Comparison of ENCODE assay signal across 20 mouse cellular contexts in genomic region chr13:44441061-44441460, GRCm38 (mm10).
DNase-seq lines count a peak whose midpoint lies in the region; ATAC-seq and TF ChIP-seq lines count a peak whose summit lies in the region.
"Had no signal": no experiment of that assay in that cellular context is flagged by ENCODE, and none has a peak within 500 bp of the region (broad histone marks: within the 10 kb centered on the region; RNA-seq: fewer than 3 reads in every experiment).

No protein-coding gene starts in this region.

- no peaks in the 10 kb centered on the region for H3K79me2 ChIP-seq in CH12.LX (replicated peaks; ENCODE audit: control insufficient read depth, extremely low read depth, insufficient read depth, poor library complexity, severe bottlenecking)

- no peak for TF ChIP-seq EP300 in CH12.LX (IDR thresholded peaks at IDR 0.05; ENCODE audit: low read length)
- TF ChIP-seq EP300 in stomach, postnatal 0 days (optimal IDR thresholded peaks at IDR 0.05): no peak

- in situ Hi-C loops in CH12.LX (cut with MboI; ENCODE audit: low pct_ligation_motif_present, low pct_unique_long_range_greater_than_20kb, low sequenced_read_pairs): no loop called here

- 73% methylated on average over 3 of the region's 3 CpGs for WGBS in kidney, adult 2 months
- 91% methylated on average over 3 of the region's 3 CpGs for WGBS in kidney, embryonic 14.5 days
- WGBS in stomach, postnatal 0 days: 83% methylated on average over 3 of the region's 3 CpGs

- peaks cover 2% of the 10 kb centered on the region; the same call in 1 of the 2 replicates for H3K4me1 ChIP-seq in kidney, adult 2 months (ENCODE audit: control insufficient read depth, insufficient read depth, low read length)
- H3K4me1 ChIP-seq in kidney, embryonic 14.5 days (ENCODE audit: control insufficient read depth, insufficient read depth, low read length): no peaks in the 10 kb centered on the region
- H3K4me1 ChIP-seq in CH12.LX (ENCODE audit: control insufficient read depth in 1 of 2, insufficient read depth in 2 of 2): peaks cover 14 to 28% of the 10 kb centered on the region in 2 experiments
- no peaks in the 10 kb centered on the region for H3K4me1 ChIP-seq in stomach, postnatal 0 days (replicated peaks; ENCODE audit: control insufficient read depth, insufficient read depth)
- H3K4me1 ChIP-seq: embryonic facial prominence, embryonic 10.5 days; embryonic facial prominence, embryonic 12.5 days; forebrain, embryonic 13.5 days; forebrain, embryonic 15.5 days had no signal

- intact Hi-C loops in gastrocnemius, adult 2 months (cut with DNase I): no loop called here

- no peak for TF ChIP-seq RAD21 in CH12.LX (IDR thresholded peaks at IDR 0.05; ENCODE audit: low read depth, low read length)

- H3K27me3 ChIP-seq in kidney, adult 2 months (replicated peaks; ENCODE audit: control insufficient read depth, insufficient read depth, low read length): no peaks in the 10 kb centered on the region
- no peaks in the 10 kb centered on the region for H3K27me3 ChIP-seq in kidney, embryonic 14.5 days (ENCODE audit: control insufficient read depth, insufficient read depth, low read length)
- no peaks in the 10 kb centered on the region for H3K27me3 ChIP-seq in CH12.LX (replicated peaks)
- no peaks in the 10 kb centered on the region for H3K27me3 ChIP-seq in stomach, postnatal 0 days (ENCODE audit: control insufficient read depth, insufficient read depth, low read length)
- H3K27me3 ChIP-seq: embryonic facial prominence, embryonic 12.5 days; forebrain, embryonic 13.5 days; forebrain, embryonic 15.5 days had no signal

- TF ChIP-seq CTCF in gastrocnemius, adult 2 months (IDR thresholded peaks at IDR 0.05): 0 out of 2 replicates have a peak, but pooled peaks have one; percentile 1
- no peak for TF ChIP-seq CTCF in kidney, adult 2 months (conservative IDR thresholded peaks at IDR 0.05; ENCODE audit: insufficient read depth, insufficient read length, low read depth, low read length)
- TF ChIP-seq CTCF in CH12.LX (conservative IDR thresholded peaks at IDR 0.05 in 1 of 2, IDR thresholded peaks at IDR 0.05 in 1 of 2; ENCODE audit: low read depth in 2 of 2, low read length in 2 of 2): no peak
- no peak for TF ChIP-seq CTCF in stomach, postnatal 0 days (IDR thresholded peaks at IDR 0.05; ENCODE audit: low read depth)

- no peak overlapping the region for H3K4me2 ChIP-seq in kidney, embryonic 14.5 days (replicated peaks; ENCODE audit: low read depth, low read length)
- peak overlapping the region; percentile 57; the same call in 1 of the 2 replicates for H3K4me2 ChIP-seq in CH12.LX (ENCODE audit: insufficient read depth, low read depth, poor library complexity, severe bottlenecking)
- H3K4me2 ChIP-seq in stomach, postnatal 0 days (replicated peaks; ENCODE audit: low read depth): no peak overlapping the region
- H3K4me2 ChIP-seq: embryonic facial prominence, embryonic 12.5 days; forebrain, embryonic 13.5 days; forebrain, embryonic 15.5 days had no signal

- no peak overlapping the region for H3K27ac ChIP-seq in gastrocnemius, adult 2 months
- H3K27ac ChIP-seq in kidney, adult 2 months (ENCODE audit: insufficient read depth, low read depth, low read length): peak overlapping the region; percentile 59; the same call in 1 of the 2 replicates
- no peak overlapping the region for H3K27ac ChIP-seq in kidney, embryonic 14.5 days (ENCODE audit: low read depth, low read length)
- no peak overlapping the region for H3K27ac ChIP-seq in CH12.LX (ENCODE audit: insufficient read depth, low read depth)
- no peak overlapping the region for H3K27ac ChIP-seq in stomach, postnatal 0 days (replicated peaks)
- H3K27ac ChIP-seq: embryonic facial prominence, embryonic 10.5 days; embryonic facial prominence, embryonic 12.5 days; forebrain, embryonic 13.5 days; forebrain, embryonic 15.5 days had no signal

- H3K4me3 ChIP-seq in gastrocnemius, adult 2 months: no peak overlapping the region
- H3K4me3 ChIP-seq in kidney, adult 2 months (ENCODE audit: insufficient read depth, low read depth, low read length): no peak overlapping the region
- no peak overlapping the region for H3K4me3 ChIP-seq in kidney, embryonic 14.5 days (ENCODE audit: low read length)
- H3K4me3 ChIP-seq in CH12.LX (replicated peaks in 1 of 3; ENCODE audit: low read depth in 2 of 3, low read length in 2 of 3, poor library complexity in 1 of 3): no peak overlapping the region
- H3K4me3 ChIP-seq in stomach, postnatal 0 days (ENCODE audit: low read depth, low read length): no peak overlapping the region
- H3K4me3 ChIP-seq: embryonic facial prominence, embryonic 10.5 days; embryonic facial prominence, embryonic 12.5 days; forebrain, embryonic 13.5 days; forebrain, embryonic 15.5 days had no signal

- DNase-seq in gastrocnemius, adult 2 months: no peak
- DNase-seq in gastrocnemius, postnatal 10 days: no peak
- DNase-seq in kidney, adult 2 months: peak; percentile 69
- DNase-seq in CH12.LX (ENCODE audit: extremely low read depth): no peak
- DNase-seq in stomach, postnatal 0 days (ENCODE audit: low spot score): no peak
- DNase-seq: adrenal gland, adult 8-10 months; adrenal gland, postnatal 14 days; B cell, adult 2 months; cerebellum, adult 11 months; cerebellum, adult 18-20 months; cerebellum, adult 8-10 months; cerebellum, adult 9-11 months; cerebellum, postnatal 14 days; forebrain, postnatal 0 days had no signal

- H3K36me3 ChIP-seq in kidney, adult 2 months (ENCODE audit: control insufficient read depth, insufficient read depth, low read length): no peaks in the 10 kb centered on the region
- H3K36me3 ChIP-seq in kidney, embryonic 14.5 days (ENCODE audit: control insufficient read depth, insufficient read depth, low read length): no peaks in the 10 kb centered on the region
- no peaks in the 10 kb centered on the region for H3K36me3 ChIP-seq in CH12.LX (replicated peaks in 1 of 2; ENCODE audit: control insufficient read depth in 1 of 2, insufficient read depth in 1 of 2, low read length in 1 of 2)
- no peaks in the 10 kb centered on the region for H3K36me3 ChIP-seq in stomach, postnatal 0 days (ENCODE audit: control insufficient read depth, insufficient read depth, low read length)
- H3K36me3 ChIP-seq: embryonic facial prominence, embryonic 10.5 days; embryonic facial prominence, embryonic 12.5 days; forebrain, embryonic 15.5 days had no signal

- H3K9me3 ChIP-seq in kidney, embryonic 14.5 days (ENCODE audit: control insufficient read depth, low read length): 0 out of 2 replicates have a peak, but pooled peaks cover 5% of the 10 kb centered on the region
- H3K9me3 ChIP-seq in CH12.LX (replicated peaks; ENCODE audit: low read length): peaks cover 13% of the 10 kb centered on the region
- H3K9me3 ChIP-seq in stomach, postnatal 0 days (ENCODE audit: control insufficient read depth, low read length): no peaks in the 10 kb centered on the region
- H3K9me3 ChIP-seq: embryonic facial prominence, embryonic 12.5 days; forebrain, embryonic 13.5 days; forebrain, embryonic 15.5 days had no signal

- no peak overlapping the region for H3K9ac ChIP-seq in kidney, embryonic 14.5 days (ENCODE audit: low read depth, low read length)
- no peak overlapping the region for H3K9ac ChIP-seq in CH12.LX (ENCODE audit: insufficient read depth, low read depth)
- no peak overlapping the region for H3K9ac ChIP-seq in stomach, postnatal 0 days (ENCODE audit: low read length)
- H3K9ac ChIP-seq: embryonic facial prominence, embryonic 12.5 days; forebrain, embryonic 13.5 days; forebrain, embryonic 15.5 days; forebrain, postnatal 0 days had no signal

- ATAC-seq in kidney, embryonic 14.5 days (ENCODE audit: low FRiP score, low TSS enrichment): no peak
- no peak for ATAC-seq in stomach, postnatal 0 days (ENCODE audit: low FRiP score, low TSS enrichment)
- ATAC-seq: CD4-positive, CD25-positive, alpha-beta regulatory T cell, adult 4 months; forebrain, embryonic 13.5 days; forebrain, embryonic 15.5 days; forebrain, postnatal 0 days had no signal

- no peak for TF ChIP-seq POLR2A in kidney, adult 2 months (IDR thresholded peaks at IDR 0.05; ENCODE audit: low read depth, low read length)
- no peak for TF ChIP-seq POLR2A in CH12.LX (IDR thresholded peaks at IDR 0.05; ENCODE audit: low read depth, low read length)

- dilution Hi-C loops in CH12.LX (cut with MboI; ENCODE audit: extremely low pct_ligation_motif_present, extremely low pct_unique_long_range_greater_than_20kb, low sequenced_read_pairs): no loop called here

TF ChIP-seq in CH12.LX, 34 proteins besides CTCF, POLR2A, EP300 and RAD21:
- TF ChIP-seq NRF1 (IDR thresholded peaks at IDR 0.05; ENCODE audit: low read depth, low read length): no peak
- TF ChIP-seq MAX (IDR thresholded peaks at IDR 0.05; ENCODE audit: low read length): no peak
- no peak for TF ChIP-seq CHD1 (IDR thresholded peaks at IDR 0.05; ENCODE audit: low read depth, low read length)
- no peak for TF ChIP-seq NELFE (IDR thresholded peaks at IDR 0.05; ENCODE audit: low read depth, low read length)
- TF ChIP-seq UBTF (IDR thresholded peaks at IDR 0.05; ENCODE audit: low read depth, low read length): no peak
- no peak for TF ChIP-seq SMC3 (IDR thresholded peaks at IDR 0.05; ENCODE audit: low read depth, low read length)
- TF ChIP-seq RCOR1 (conservative IDR thresholded peaks at IDR 0.05; ENCODE audit: low read depth, low read length): no peak
- no peak for TF ChIP-seq CHD2 (IDR thresholded peaks at IDR 0.05; ENCODE audit: low read length)
- TF ChIP-seq ELF1 (IDR thresholded peaks at IDR 0.05; ENCODE audit: low read depth, low read length): no peak
- TF ChIP-seq SIN3A (IDR thresholded peaks at IDR 0.05; ENCODE audit: low read length): no peak
- TF ChIP-seq MYC (IDR thresholded peaks at IDR 0.05; ENCODE audit: low read depth, low read length): no peak
- no peak for TF ChIP-seq IRF4 (IDR thresholded peaks at IDR 0.05; ENCODE audit: low read depth, low read length)
- no peak for TF ChIP-seq GABPA (IDR thresholded peaks at IDR 0.05; ENCODE audit: insufficient replicate concordance, low read depth, low read length)
- TF ChIP-seq MAFK (IDR thresholded peaks at IDR 0.05; ENCODE audit: insufficient replicate concordance, low read length): no peak
- TF ChIP-seq MAZ (IDR thresholded peaks at IDR 0.05; ENCODE audit: low read depth, low read length): no peak
- TF ChIP-seq ZNF384 (IDR thresholded peaks at IDR 0.05; ENCODE audit: low read depth, low read length): no peak
